Mouse (Mus musculus) embryo, embryonic 10 days (tissue): ENCODE results near the gene Stk39.

Experiments
- DNase-seq: peaks from one replicate; pipeline ENCODE4 v3.0.0-alpha.2; 2015; ENCODE audit warnings: low spot score

Gene Stk39

GRCm38 (mm10) chr2:68471759-68472550, at the start of gene Stk39:
TSS of gene Stk39 (minus strand) at chr2:68472268.
- peak; percentile 75 for DNase-seq

- DNase-seq, result no peak
These were observed 43.3 kb upstream of the Stk39 start for GRCm38 (mm10) chr2:68515409-68515808.

- no peak for DNase-seq
These were observed 31.1 kb upstream of the Stk39 start for GRCm38 (mm10) chr2:68503202-68503601.

- no peak for DNase-seq
These were observed 30.7 kb upstream of the Stk39 start for GRCm38 (mm10) chr2:68502734-68503133.

- peak; percentile 14 for DNase-seq
These were observed 30.2 kb upstream of the Stk39 start for GRCm38 (mm10) chr2:68502236-68502635.

GRCm38 (mm10) chr2:68486275-68486674, 14.2 kb upstream of the Stk39 start:
- DNase-seq, result no peak

- no peak for DNase-seq
These were observed 13.1 kb upstream of the Stk39 start for GRCm38 (mm10) chr2:68485141-68485540.

- DNase-seq, result no peak
These were observed 10.8 kb upstream of the Stk39 start for GRCm38 (mm10) chr2:68482896-68483295.

GRCm38 (mm10) chr2:68479823-68480222, 7.8 kb upstream of the Stk39 start:
- no peak for DNase-seq

- DNase-seq, result no peak
These were observed 853 bp upstream of the Stk39 start for GRCm38 (mm10) chr2:68472921-68473320.

GRCm38 (mm10) chr2:68472551-68472910, 463 bp upstream of the Stk39 start:
- peak; percentile 21 for DNase-seq

- DNase-seq, result peak; percentile 72
These were observed 943 bp downstream of the Stk39 start for GRCm38 (mm10) chr2:68470891-68471758.

GRCm38 (mm10) chr2:68469491-68469890, 2.6 kb downstream of the Stk39 start:
- no peak for DNase-seq

GRCm38 (mm10) chr2:68468698-68469097, 3.4 kb downstream of the Stk39 start:
- DNase-seq, result peak; percentile 45

GRCm38 (mm10) chr2:68468259-68468658, 3.8 kb downstream of the Stk39 start:
- no peak for DNase-seq

GRCm38 (mm10) chr2:68467085-68467978, 4.7 kb downstream of the Stk39 start:
- DNase-seq, result no peak

GRCm38 (mm10) chr2:68466124-68467070, 5.7 kb downstream of the Stk39 start:
- DNase-seq, result no peak

GRCm38 (mm10) chr2:68465266-68466123, 6.6 kb downstream of the Stk39 start:
- no peak for DNase-seq

GRCm38 (mm10) chr2:68464456-68464855, 7.6 kb downstream of the Stk39 start:
- no peak for DNase-seq

- DNase-seq, result no peak
These were observed 8.3 kb downstream of the Stk39 start for GRCm38 (mm10) chr2:68463801-68464200.
